ENCODE assay signal across 9 mouse cellular contexts in genomic region chr5:110362813-110363178, GRCm38 (mm10). TPM values are rescaled to one million over a fixed set of nuclear protein-coding genes. Genes with fewer than 3 reads are reported as not detected.
DNase-seq lines count a peak whose midpoint lies in the region; ATAC-seq and TF ChIP-seq lines count a peak whose summit lies in the region.
"Had no signal": no experiment of that assay in that cellular context is flagged by ENCODE, and none has a peak within 500 bp of the region (broad histone marks: within the 10 kb centered on the region; RNA-seq: fewer than 3 reads in every experiment).

No protein-coding gene starts in this region.

- no peaks in the 10 kb centered on the region for H3K9me3 ChIP-seq in heart, embryonic 11.5 days (replicated peaks; ENCODE audit: control insufficient read depth, low read length)
- no peaks in the 10 kb centered on the region for H3K9me3 ChIP-seq in ES-Bruce4 (replicated peaks; ENCODE audit: control insufficient read depth, insufficient read depth, low read length, poor library complexity, severe bottlenecking)
- no peaks in the 10 kb centered on the region for H3K9me3 ChIP-seq in forebrain, embryonic 16.5 days (ENCODE audit: control insufficient read depth, low read length)
- H3K9me3 ChIP-seq in liver, embryonic 16.5 days (replicated peaks; ENCODE audit: control insufficient read depth, low read length) = no peaks in the 10 kb centered on the region

- H3K4me1 ChIP-seq in heart, embryonic 11.5 days (ENCODE audit: control insufficient read depth, insufficient read depth, low read length) = peaks cover 5% of the 10 kb centered on the region
- H3K4me1 ChIP-seq in ES-Bruce4 (ENCODE audit: control insufficient read depth, insufficient read depth, low read length) = no peaks in the 10 kb centered on the region
- peaks cover 13% of the 10 kb centered on the region for H3K4me1 ChIP-seq in forebrain, embryonic 16.5 days (replicated peaks; ENCODE audit: control insufficient read depth, insufficient read depth, low read length)
- no peaks in the 10 kb centered on the region; the same call in none of the 2 replicates for H3K4me1 ChIP-seq in liver, embryonic 16.5 days (ENCODE audit: control insufficient read depth, low read depth, low read length)

- peak overlapping the region; percentile 72 for H3K9ac ChIP-seq in heart, embryonic 11.5 days (ENCODE audit: low read depth, low read length)
- H3K9ac ChIP-seq in ES-Bruce4 (ENCODE audit: low read depth, poor library complexity, severe bottlenecking) = peak overlapping the region; percentile 26
- H3K9ac ChIP-seq in forebrain, embryonic 16.5 days (replicated peaks; ENCODE audit: low read depth, low read length) = peak overlapping the region; percentile 44
- H3K9ac ChIP-seq in liver, embryonic 16.5 days (ENCODE audit: low read depth, low read length) = peak overlapping the region; percentile 26; the same call in 1 of the 2 replicates

- peak overlapping the region; percentile 93 for H3K4me2 ChIP-seq in heart, embryonic 11.5 days
- H3K4me2 ChIP-seq in forebrain, embryonic 16.5 days (ENCODE audit: low read length) = peak overlapping the region; percentile 62
- H3K4me2 ChIP-seq in liver, embryonic 16.5 days (ENCODE audit: low read depth, low read length) = peak overlapping the region; percentile 73

- intact Hi-C loops in heart, postnatal 14 days (cut with DNase I) = no loop called here

- WGBS in heart, embryonic 11.5 days (ENCODE audit: insufficient replicate concordance) = under 1% methylated on average over 28 of the region's 28 CpGs
- 3% methylated on average over 25 of the region's 28 CpGs for WGBS in forebrain, embryonic 16.5 days
- 1% methylated on average over 27 of the region's 28 CpGs for WGBS in liver, embryonic 16.5 days (ENCODE audit: insufficient replicate concordance)

- TF ChIP-seq POLR2A in ES-Bruce4 (IDR thresholded peaks at IDR 0.05; ENCODE audit: insufficient read depth, low read length) = no peak

- ATAC-seq in heart, embryonic 11.5 days (replicated peaks; ENCODE audit: insufficient number of reproducible peaks, low FRiP score, low TSS enrichment) = peak; percentile 16; the same call in 1 of the 2 replicates
- ATAC-seq in forebrain, embryonic 16.5 days = peak; percentile 59; the same call in 1 of the 2 replicates
- no peak for ATAC-seq in liver, embryonic 16.5 days (ENCODE audit: low read depth)
- no peak for ATAC-seq in erythroid progenitor cell, adult 5-6 weeks (replicated peaks; ENCODE audit: low FRiP score, poor library complexity, severe bottlenecking)

- no peak for TF ChIP-seq CTCF in ES-Bruce4 (IDR thresholded peaks at IDR 0.05; ENCODE audit: low read depth, low read length)

- H3K27me3 ChIP-seq in heart, embryonic 11.5 days (ENCODE audit: control insufficient read depth, insufficient read depth, low read length) = no peaks in the 10 kb centered on the region
- no peaks in the 10 kb centered on the region for H3K27me3 ChIP-seq in ES-Bruce4 (ENCODE audit: control insufficient read depth, insufficient read depth, low read length, poor library complexity, severe bottlenecking)
- H3K27me3 ChIP-seq in forebrain, embryonic 16.5 days (replicated peaks; ENCODE audit: control insufficient read depth, insufficient read depth, low read length) = no peaks in the 10 kb centered on the region
- peaks cover 13% of the 10 kb centered on the region for H3K27me3 ChIP-seq in liver, embryonic 16.5 days (ENCODE audit: control insufficient read depth, insufficient read depth, low read depth, low read length)

- peak overlapping the region; percentile 60 for H3K4me3 ChIP-seq in heart, embryonic 11.5 days (ENCODE audit: low read depth, low read length)
- H3K4me3 ChIP-seq in ES-Bruce4 (ENCODE audit: low read depth, low read length) = peak overlapping the region; percentile 64
- peak overlapping the region; percentile 40 for H3K4me3 ChIP-seq in forebrain, embryonic 16.5 days (replicated peaks; ENCODE audit: low read length)
- peak overlapping the region; percentile 52 for H3K4me3 ChIP-seq in liver, embryonic 16.5 days (ENCODE audit: low read depth, low read length)

- no peak overlapping the region for H3K27ac ChIP-seq in heart, embryonic 11.5 days (ENCODE audit: low read depth, low read length)
- no peak overlapping the region for H3K27ac ChIP-seq in ES-Bruce4 (ENCODE audit: insufficient read depth, low read length)
- no peak overlapping the region for H3K27ac ChIP-seq in forebrain, embryonic 16.5 days (ENCODE audit: low read length)
- H3K27ac ChIP-seq in liver, embryonic 16.5 days (ENCODE audit: low read length) = no peak overlapping the region

- no peak for TF ChIP-seq EP300 in ES-Bruce4 (IDR thresholded peaks at IDR 0.05; ENCODE audit: insufficient read depth, low read depth, low read length)

- DNase-seq in heart, postnatal 14 days = no peak
- no peak for DNase-seq in urinary bladder, postnatal 14 days (ENCODE audit: low spot score)
- DNase-seq in layer of hippocampus, adult 11-12 months (ENCODE audit: low spot score) = no peak
- DNase-seq: cerebellum, adult 9-10 months had no signal

- H3K36me3 ChIP-seq in heart, embryonic 11.5 days (ENCODE audit: control insufficient read depth, insufficient read depth, low read length) = peaks cover 6% of the 10 kb centered on the region; the same call in 1 of the 2 replicates
- no peaks in the 10 kb centered on the region; the same call in 1 of the 2 replicates for H3K36me3 ChIP-seq in ES-Bruce4 (ENCODE audit: control insufficient read depth, insufficient read depth, low read length, poor library complexity, severe bottlenecking)
- peaks cover 5% of the 10 kb centered on the region; the same call in 1 of the 2 replicates for H3K36me3 ChIP-seq in forebrain, embryonic 16.5 days (ENCODE audit: control insufficient read depth, insufficient read depth)
- H3K36me3 ChIP-seq in liver, embryonic 16.5 days (ENCODE audit: control insufficient read depth, insufficient read depth) = no peaks in the 10 kb centered on the region

RNA-seq across cellular contexts. Expression of gene Lrcol1, which starts 18.3 kb away (rescaled TPM):
- polyA plus RNA-seq in heart, embryonic 11.5 days (2014; fragmentation: Nextera tagmentation; extraction: Ambion mirVana) = not detected in 2 replicates
- not detected for total RNA-seq in heart, postnatal 14 days (2021)
- polyA plus RNA-seq in ES-Bruce4 (2011; ENCODE audit: insufficient read depth, insufficient read length, low read depth, missing spikeins) = not detected in 2 replicates
- polyA plus RNA-seq in forebrain, embryonic 16.5 days (2015; fragmentation: Nextera tagmentation; extraction: Ambion mirVana) = not detected in 2 replicates
- polyA plus RNA-seq in liver, embryonic 16.5 days (2015; fragmentation: Nextera tagmentation; extraction: Ambion mirVana) = not detected in 2 replicates
- total RNA-seq in erythroid progenitor cell, adult 5-6 weeks (2015; ENCODE audit: low replicate concordance) = not detected in 2 replicates
- total RNA-seq in erythroid progenitor cell, adult 5-6 weeks (2017; ENCODE audit: low replicate concordance) = not detected in 2 replicates

RNA-seq across cellular contexts. Expression of gene P2rx2, which starts 19.8 kb away (rescaled TPM):
- polyA plus RNA-seq in heart, embryonic 11.5 days (2014; fragmentation: Nextera tagmentation; extraction: Ambion mirVana) = 0.27 TPM in 1 of 2 replicates, not detected in the other
- total RNA-seq in heart, postnatal 14 days (2021) = not detected
- 0.58 and 1.2 TPM in 2 replicates for polyA plus RNA-seq in ES-Bruce4 (2011; ENCODE audit: insufficient read depth, insufficient read length, low read depth, missing spikeins)
- polyA plus RNA-seq in forebrain, embryonic 16.5 days (2015; fragmentation: Nextera tagmentation; extraction: Ambion mirVana) = 7.6 and 7.7 TPM in 2 replicates
- polyA plus RNA-seq in liver, embryonic 16.5 days (2015; fragmentation: Nextera tagmentation; extraction: Ambion mirVana) = not detected in 2 replicates
- total RNA-seq in erythroid progenitor cell, adult 5-6 weeks (2015; ENCODE audit: low replicate concordance) = not detected in 2 replicates
- total RNA-seq in erythroid progenitor cell, adult 5-6 weeks (2017; ENCODE audit: low replicate concordance) = not detected in 2 replicates

Comparison
In these comparisons a context has a peak if more than half of its experiments do, and no peak if none do; other contexts are left out.
1. ATAC-seq: peak in heart, embryonic 11.5 days (single experiment) and forebrain, embryonic 16.5 days (single experiment); none in liver, embryonic 16.5 days (single experiment) and erythroid progenitor cell, adult 5-6 weeks (single experiment).
2. Peak in every context shown above with its lines, with median percentiles within 50 percentile points of each other: H3K4me2 ChIP-seq, H3K4me3 ChIP-seq and H3K9ac ChIP-seq.